Mouse (Mus musculus): ENCODE results near the gene Telo2.

GRCm38 (mm10) chr17:25068690-25069089 lies 47.1 kb downstream of the Telo2 start:
- TF ChIP-seq CTCF (IDR thresholded peaks at IDR 0.05; ENCODE audit: extremely low read depth, insufficient read depth, low read length) = no peak
- no peak for TF ChIP-seq POLR2A (IDR thresholded peaks at IDR 0.05; ENCODE audit: extremely low read depth, insufficient read depth, low read length)

Measured in cortical plate, adult 2 months (tissue).